Mouse (Mus musculus) spleen, adult 2 months (tissue): ENCODE measurements around the gene Bloc1s3.

Experiments
- CTCF ChIP-seq: fragments of 200-500 bp; IDR thresholded peaks from 2 replicates; pipeline ENCODE4 v1.5.1; 2011; ENCODE audit warnings: mild to moderate bottlenecking, inconsistent platforms; ENCODE audit not compliant: insufficient read depth, insufficient read length, insufficient replicate concordance; ENCODE audit errors: extremely low read depth
- POLR2A ChIP-seq: fragments of 200-500 bp; IDR thresholded peaks from 2 replicates; pipeline ENCODE4 v1.6.1; 2011; ENCODE audit warnings: low read depth, low read length, inconsistent platforms

GRCm38 (mm10) chr7:19460500-19460899 lies 47.7 kb downstream of the Bloc1s3 start:
- TF ChIP-seq CTCF (no peak), POLR2A (no peak)
